Mouse (Mus musculus) left cerebral cortex, adult 2 months (tissue): Measurements from ENCODE around the gene 4930519P11Rik. TPM values are rescaled to one million over a fixed set of nuclear protein-coding genes. Genes with fewer than 3 reads are reported as not detected.

Experiments
- DNase-seq, 2 experiments: peaks; one replicate each; pipeline ENCODE4 v3.0.0; 2021 to 2022; ENCODE audit warnings: low spot score in 2 of 2, mixed read lengths in 1 of 2; ENCODE audit errors: extremely low spot score in 1 of 2
- H3K27ac ChIP-seq: fragments of 200-600 bp; 2 replicates; pipeline ENCODE4 v1.8.1; 2022
- H3K4me3 ChIP-seq: fragments of 200-600 bp; 2 replicates; pipeline ENCODE4 v1.8.1; 2022
- CTCF ChIP-seq: fragments of 200-600 bp; IDR thresholded peaks from 2 replicates; pipeline ENCODE4 v1.8.1; 2022; ENCODE audit warnings: antibody characterized with exemption, mild to moderate bottlenecking, moderate library complexity
- intact Hi-C: fragments of 180-260 bp; cut with DNase I; formaldehyde crosslinking; loops from one replicate; pipeline ENCODE4 v1.15.1; 2025
- total RNA-seq, 2 experiments: library from RNA; stranded (reverse); gene quantifications; 2 replicates each; pipeline ENCODE4 v1.2.3; 2021

Gene 4930519P11Rik
- total RNA-seq, 2 experiments from 2014 or later: not detected

GRCm38 (mm10) chr2:154621684-154622083, 8.4 kb upstream of the 4930519P11Rik start:
- Histone ChIP-seq H3K27ac (no peak overlapping the region), H3K4me3 (no peak overlapping the region)
- intact Hi-C loops: no loop called here
- no peak for TF ChIP-seq CTCF
- no peak for DNase-seq

GRCm38 (mm10) chr2:154617061-154617460, 3.8 kb upstream of the 4930519P11Rik start:
- TF ChIP-seq CTCF: no peak
- DNase-seq: no peak
- H3K27ac ChIP-seq: no peak overlapping the region
- intact Hi-C loops: no loop called here
- H3K4me3 ChIP-seq: no peak overlapping the region

GRCm38 (mm10) chr2:154615674-154616073, 2.4 kb upstream of the 4930519P11Rik start:
- intact Hi-C loops: no loop called here
- DNase-seq: no peak

GRCm38 (mm10) chr2:154614841-154615576, 1.8 kb upstream of the 4930519P11Rik start:
- no peak overlapping the region for H3K27ac ChIP-seq
- no peak for DNase-seq
- H3K4me3 ChIP-seq: no peak overlapping the region
- intact Hi-C loops: no loop called here
- TF ChIP-seq CTCF: no peak

More at GRCm38 (mm10) chr2:154615674-154616073, 2.4 kb upstream of the 4930519P11Rik start:
- Histone ChIP-seq H3K27ac (no peak overlapping the region), H3K4me3 (no peak overlapping the region)
- no peak for TF ChIP-seq CTCF

GRCm38 (mm10) chr2:154609050-154609767, 4.0 kb downstream of the 4930519P11Rik start:
- no peak for TF ChIP-seq CTCF
- no peak for DNase-seq
- H3K4me3 ChIP-seq: no peak overlapping the region
- no peak overlapping the region for H3K27ac ChIP-seq
- intact Hi-C loops: no loop called here

GRCm38 (mm10) chr2:154606965-154607364, 6.3 kb downstream of the 4930519P11Rik start:
- intact Hi-C loops: no loop called here
- Histone ChIP-seq H3K27ac (no peak overlapping the region), H3K4me3 (no peak overlapping the region)
- DNase-seq: no peak
- TF ChIP-seq CTCF: no peak

- H3K27ac ChIP-seq: peak overlapping the region; percentile 52; the same call in 1 of the 2 replicates
- DNase-seq: no peak
- no peak for TF ChIP-seq CTCF
- intact Hi-C loops: no loop called here
- peak overlapping the region; percentile 98 for H3K4me3 ChIP-seq
Observed at GRCm38 (mm10) chr2:154604156-154604555, 9.1 kb downstream of the 4930519P11Rik start.

- intact Hi-C loops: no loop called here
- Histone ChIP-seq H3K27ac (peak within 1 kb of the TSS; percentile 83), H3K4me3 (peak within 1 kb of the TSS; percentile 98)
- DNase-seq: peak; percentile 99
- no peak for TF ChIP-seq CTCF
Observed at GRCm38 (mm10) chr2:154603638-154604153, 9.5 kb downstream of the 4930519P11Rik start, which contains the start of gene Pxmp4. Gene Pxmp4 (minus strand): TSS chr2:154603708.

- Histone ChIP-seq H3K4me3 (peak overlapping the region; percentile 98), H3K27ac (peak overlapping the region; percentile 83)
- intact Hi-C loops: no loop called here
- DNase-seq: no peak
- no peak for TF ChIP-seq CTCF
Observed at GRCm38 (mm10) chr2:154603007-154603637, 10.1 kb downstream of the 4930519P11Rik start.

GRCm38 (mm10) chr2:154601324-154601723, 11.9 kb downstream of the 4930519P11Rik start:
- intact Hi-C loops: no loop called here

GRCm38 (mm10) chr2:154600586-154600985, 12.7 kb downstream of the 4930519P11Rik start:
- H3K4me3 ChIP-seq: no peak overlapping the region
- intact Hi-C loops: no loop called here
- no peak for DNase-seq
- TF ChIP-seq CTCF: no peak
- H3K27ac ChIP-seq: no peak overlapping the region

More at GRCm38 (mm10) chr2:154601324-154601723, 11.9 kb downstream of the 4930519P11Rik start:
- no peak overlapping the region for H3K27ac ChIP-seq
- TF ChIP-seq CTCF: no peak
- no peak for DNase-seq
- H3K4me3 ChIP-seq: no peak overlapping the region

- intact Hi-C loops: no loop called here
- Histone ChIP-seq H3K27ac (no peak overlapping the region), H3K4me3 (no peak overlapping the region)
- DNase-seq: no peak
- TF ChIP-seq CTCF: no peak
Observed at GRCm38 (mm10) chr2:154597399-154597798, 15.8 kb downstream of the 4930519P11Rik start.
